Mouse (Mus musculus) left cerebral cortex, postnatal 36 days (tissue): ENCODE measurements around the gene Tmem176a. TPM values are rescaled to one million over a fixed set of nuclear protein-coding genes. Genes with fewer than 3 reads are reported as not detected.
"Not testable (repeated sequence)": the region's sequence is repeated elsewhere in the genome, so short reads cannot be mapped to it uniquely, and the experiment has no call there.

ENCODE experiments used
- DNase-seq, 2 experiments: peaks; one replicate each; pipeline ENCODE4 v3.0.0; 2021 to 2022; ENCODE audit warnings: low spot score in 2 of 2, mixed read lengths in 1 of 2
- intact Hi-C: fragments of 180-260 bp; cut with DNase I; formaldehyde crosslinking; loops from one replicate; pipeline ENCODE4 v1.15.1; 2025
- total RNA-seq, 2 experiments: library from RNA; stranded (reverse); gene quantifications; 2 replicates each; pipeline ENCODE4 v1.2.3; 2021

Gene Tmem176a
- total RNA-seq, 2 experiments from 2014 or later = 29.4 to 31.1 TPM

GRCm38 (mm10) chr6:48838321-48839080 is 2.2 kb upstream of the Tmem176a start:
- no peak for DNase-seq
- intact Hi-C loops = no loop called here

DNA sequence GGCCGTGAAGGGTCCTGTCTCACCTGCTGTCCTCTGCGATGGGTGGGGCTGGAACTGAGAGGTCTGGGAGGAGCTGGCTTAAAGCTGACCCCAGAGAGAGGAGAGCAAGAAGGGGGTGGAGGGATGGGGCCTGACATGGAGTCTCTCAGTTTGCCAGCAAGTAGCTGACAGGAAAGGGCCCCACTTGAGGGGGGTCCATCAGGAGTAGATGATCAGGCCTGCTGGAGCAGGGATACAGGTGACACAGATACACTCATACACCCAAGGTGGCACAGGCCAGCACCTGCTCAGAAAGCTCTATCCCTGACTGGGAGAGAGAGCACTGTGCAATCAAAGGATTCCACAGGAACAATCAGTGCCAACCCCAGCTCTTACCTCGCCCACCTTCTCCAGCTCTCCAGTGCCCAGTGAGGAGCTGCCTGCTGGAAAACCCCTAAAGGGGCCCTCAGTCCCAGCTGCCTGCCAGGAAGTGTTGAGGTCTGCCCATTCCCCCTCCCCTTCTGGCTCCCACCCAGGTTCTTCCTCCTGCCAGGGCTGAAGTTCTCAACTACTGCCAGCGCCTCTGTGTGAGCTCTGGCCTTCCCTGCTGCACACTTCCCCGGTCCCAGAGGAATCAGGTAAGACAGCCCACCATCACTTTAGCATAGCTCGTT is 380 bp downstream of the Tmem176a start, which contains the start of gene Tmem176b:
Gene Tmem176b (minus strand): TSS at position 524 of the 653 bp plus-strand sequence.
- peak; percentile 69 to 75 for DNase-seq
- intact Hi-C loops = no loop called here

GRCm38 (mm10) chr6:48842111-48842842 is 1.6 kb downstream of the Tmem176a start:
- DNase-seq = no peak
- intact Hi-C loops = no loop called here

GRCm38 (mm10) chr6:48845086-48845485 is 4.4 kb downstream of the Tmem176a start:
- DNase-seq = no peak
- intact Hi-C loops = no loop called here

DNA sequence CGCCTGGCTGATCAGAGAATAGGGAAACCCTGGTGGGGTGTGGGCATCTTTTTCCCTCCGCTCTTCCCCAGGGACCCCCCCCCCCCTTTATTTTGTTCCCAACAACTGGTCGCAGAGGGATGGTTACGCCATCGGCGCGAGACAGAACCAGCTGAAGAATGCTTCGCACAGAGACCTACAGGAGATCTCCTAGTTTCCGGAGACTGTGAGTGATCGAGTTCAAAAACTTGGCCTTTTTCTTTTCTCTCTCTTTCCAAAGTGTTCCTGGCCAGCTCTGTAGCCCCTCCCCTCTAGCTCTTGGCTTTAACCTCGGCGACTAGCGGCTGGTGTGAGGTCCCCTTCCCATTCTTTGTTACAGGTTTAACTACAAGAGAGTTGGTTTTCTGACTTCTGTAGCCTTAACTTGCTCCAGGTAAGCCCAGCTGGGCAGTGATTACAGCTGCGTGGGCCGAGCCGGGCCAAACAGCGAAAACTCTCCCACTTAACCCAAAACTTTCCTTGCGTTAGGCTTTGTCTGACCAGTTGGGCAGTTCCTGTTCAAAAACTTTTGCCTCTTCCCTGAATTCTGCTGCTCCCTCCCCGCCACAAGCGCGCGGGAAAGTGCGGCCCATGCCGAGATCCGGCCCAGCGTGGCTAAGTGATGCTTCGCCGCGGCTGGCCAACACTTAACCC is 11.2 kb downstream of the Tmem176a start:
- no peak for DNase-seq
- intact Hi-C loops = no loop called here

- DNase-seq = no peak
- intact Hi-C loops = no loop called here
Observed at GRCm38 (mm10) chr6:48854155-48854554, 13.4 kb downstream of the Tmem176a start.

DNA sequence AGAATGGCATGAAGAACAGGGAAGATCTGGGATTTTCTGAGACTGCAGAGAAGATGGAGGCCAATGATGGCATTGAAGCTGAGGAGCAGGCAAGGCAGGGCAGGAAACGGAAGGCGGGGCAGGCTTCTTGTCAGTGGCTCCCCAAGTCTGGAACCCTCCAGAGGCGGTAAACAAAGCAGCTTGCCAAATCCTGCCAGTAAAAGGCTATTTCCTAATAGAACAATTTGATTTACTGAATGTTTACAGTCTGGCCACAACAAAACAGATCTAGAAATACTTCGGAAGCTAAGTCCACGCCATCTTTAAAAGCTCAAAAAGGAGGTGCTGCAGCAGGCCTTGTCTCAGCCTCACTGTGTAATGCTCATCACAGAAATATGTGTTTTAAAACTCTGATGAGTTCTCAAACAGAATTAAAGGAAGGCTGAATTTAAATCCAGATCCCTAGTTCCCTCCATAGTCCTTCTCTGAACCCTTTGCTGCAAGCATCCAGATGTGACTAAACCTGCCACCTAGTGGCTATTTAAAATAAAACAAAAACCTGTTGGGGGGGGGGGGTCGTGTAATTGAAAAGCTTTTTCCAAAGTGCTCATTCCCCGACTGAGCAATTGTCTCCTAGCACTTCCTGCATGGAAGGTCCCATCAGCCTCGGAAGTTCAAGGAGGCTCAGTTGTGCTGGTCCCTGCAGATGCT is 17.0 kb downstream of the Tmem176a start:
- DNase-seq = no peak
- intact Hi-C loops = loop anchor here (5.0 kb wide), 1 partner anchor 40 kb away; no protein-coding TSS in a partner anchor

GRCm38 (mm10) chr6:48860130-48860815 is 19.6 kb downstream of the Tmem176a start:
- DNase-seq = peak; percentile 15 to 25
- intact Hi-C loops = loop anchor here (5.0 kb wide), 1 partner anchor 97 kb away; no protein-coding TSS in a partner anchor

DNA sequence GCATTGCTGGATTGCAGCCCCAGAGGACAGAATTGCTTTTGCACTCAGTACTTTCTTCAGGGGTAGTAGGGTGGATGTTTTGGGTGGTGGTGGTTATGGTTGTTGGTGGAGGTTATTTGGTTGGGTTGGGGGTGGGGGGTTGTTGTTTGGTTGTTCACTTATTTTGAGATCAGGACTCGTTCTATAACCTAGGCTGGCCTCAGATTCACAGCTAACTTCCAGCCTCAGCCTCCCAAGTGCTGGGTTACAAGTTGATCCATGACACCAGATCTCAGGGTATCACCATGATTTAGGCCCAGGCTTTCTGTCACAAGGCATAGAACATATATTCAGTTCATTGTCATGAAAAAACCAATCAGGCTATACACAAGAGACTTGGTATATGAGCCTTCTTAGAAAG is 20.1 kb downstream of the Tmem176a start:
- intact Hi-C loops = loop anchor here (5.0 kb wide), 1 partner anchor 96 kb away; no protein-coding TSS in a partner anchor

DNA sequence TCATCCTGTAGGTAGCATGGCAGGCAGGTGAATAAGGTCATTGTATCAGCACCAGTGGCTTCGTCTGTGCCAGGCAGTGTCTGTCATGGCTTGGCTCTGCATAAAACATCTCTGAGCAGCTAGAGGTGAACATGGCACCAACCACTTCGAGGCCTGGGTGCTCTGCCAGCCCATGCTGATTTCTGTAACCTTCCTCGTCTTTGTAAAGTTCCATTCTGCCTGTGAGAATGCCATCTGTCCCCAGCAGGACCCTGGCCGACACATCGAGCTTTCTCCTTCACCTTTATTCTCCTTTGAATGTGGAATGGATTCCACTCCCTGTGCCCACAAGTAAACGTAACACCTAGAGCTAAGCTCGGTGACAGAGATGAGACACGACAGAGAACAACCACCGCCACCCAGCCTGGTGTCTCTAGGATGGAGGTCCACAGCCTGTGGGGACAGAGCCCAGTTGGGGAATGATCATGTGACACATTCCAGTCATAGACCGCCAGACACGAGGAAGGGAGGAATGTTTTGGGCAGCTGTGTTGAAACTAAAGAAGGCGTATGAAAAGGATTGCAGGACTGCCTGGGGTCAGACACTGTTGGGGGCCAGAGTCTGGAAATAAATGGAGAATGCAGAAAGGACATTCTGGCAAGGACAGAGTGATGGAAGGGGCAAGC is 21.0 kb downstream of the Tmem176a start:
- intact Hi-C loops = loop anchor here (5.0 kb wide), 1 partner anchor 96 kb away; no protein-coding TSS in a partner anchor
- DNase-seq = no peak

More for the DNA sequence above, 20.1 kb downstream of the Tmem176a start:
- no peak for DNase-seq

GRCm38 (mm10) chr6:48862816-48863215 is 22.1 kb downstream of the Tmem176a start:
- intact Hi-C loops = loop anchor here (5.0 kb wide), 1 partner anchor 94 kb away; no protein-coding TSS in a partner anchor

GRCm38 (mm10) chr6:48863488-48863887 is 22.8 kb downstream of the Tmem176a start:
- no peak for DNase-seq
- intact Hi-C loops = loop anchor here (5.0 kb wide), 1 partner anchor 94 kb away; no protein-coding TSS in a partner anchor

More at GRCm38 (mm10) chr6:48862816-48863215, 22.1 kb downstream of the Tmem176a start:
- DNase-seq = no peak

DNA sequence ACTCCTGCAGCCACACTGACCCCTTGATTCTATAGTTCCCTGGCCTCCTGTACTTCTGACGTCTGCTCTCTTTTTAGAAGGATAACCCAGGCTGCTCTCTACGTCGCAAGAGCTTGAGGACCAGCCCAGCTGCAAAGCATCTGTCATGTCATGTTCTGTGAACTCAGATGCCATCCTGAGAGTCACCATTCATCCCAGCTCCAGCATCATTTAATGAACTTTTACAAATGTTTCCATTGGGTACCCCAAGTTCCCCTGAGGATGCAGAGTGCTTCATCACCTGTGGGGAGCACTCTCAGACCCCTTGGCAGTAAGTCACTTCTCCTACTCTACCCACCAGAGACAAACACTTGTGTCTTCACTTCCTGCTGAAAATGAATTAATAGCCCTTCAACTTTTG is 23.5 kb downstream of the Tmem176a start:
- intact Hi-C loops = loop anchor here (5.0 kb wide), 1 partner anchor 93 kb away; no protein-coding TSS in a partner anchor
- no peak for DNase-seq

DNA sequence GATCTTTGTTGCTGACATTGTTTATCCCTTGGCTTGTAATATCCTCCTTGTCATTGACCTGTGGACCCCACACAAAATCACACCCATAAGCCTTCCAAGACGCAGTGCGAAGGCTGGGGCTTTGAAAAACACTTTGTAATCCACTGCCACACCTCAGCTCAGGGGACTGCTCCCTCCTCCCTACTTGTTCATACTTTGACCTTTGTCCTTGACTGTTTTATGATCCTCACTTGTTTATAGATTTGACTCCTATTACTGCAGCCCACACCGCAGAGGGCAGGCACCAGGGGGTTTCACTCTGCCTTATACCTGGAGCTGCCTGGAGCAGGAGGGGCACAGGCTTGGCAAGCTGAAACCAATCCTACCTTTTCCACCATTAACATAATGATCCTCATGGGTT is 24.0 kb downstream of the Tmem176a start:
- DNase-seq = no peak
- intact Hi-C loops = loop anchor here (5.0 kb wide), 1 partner anchor 93 kb away; no protein-coding TSS in a partner anchor

DNA sequence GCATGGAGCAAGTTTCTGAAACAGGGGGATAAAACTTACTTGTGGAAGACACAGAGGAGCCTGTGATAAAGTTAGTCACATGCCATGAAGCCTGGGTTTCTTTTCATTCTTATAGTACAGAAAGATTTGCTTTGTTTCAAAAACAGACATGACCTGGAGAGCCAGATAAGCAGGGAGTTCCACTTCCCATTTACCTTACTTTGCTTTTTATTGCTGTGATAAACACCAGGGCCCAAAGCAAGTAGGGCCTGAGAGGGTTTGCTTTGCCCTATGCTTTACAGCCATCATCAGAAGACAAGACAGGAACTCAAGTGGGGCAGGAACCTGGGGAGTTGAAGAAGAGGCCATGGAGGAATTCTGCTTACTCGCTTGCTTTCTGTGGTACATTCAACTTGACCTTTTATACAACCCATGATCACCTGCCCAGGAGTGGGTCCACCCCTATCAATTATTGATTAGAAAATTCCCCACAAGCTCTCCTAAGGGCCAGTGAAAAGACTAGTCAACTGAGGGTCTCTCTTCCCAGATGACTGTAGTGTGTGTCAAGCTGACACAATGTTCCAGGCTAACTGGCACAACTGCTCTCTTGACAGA is 24.5 kb downstream of the Tmem176a start:
- intact Hi-C loops = no loop called here
- no peak for DNase-seq

DNA sequence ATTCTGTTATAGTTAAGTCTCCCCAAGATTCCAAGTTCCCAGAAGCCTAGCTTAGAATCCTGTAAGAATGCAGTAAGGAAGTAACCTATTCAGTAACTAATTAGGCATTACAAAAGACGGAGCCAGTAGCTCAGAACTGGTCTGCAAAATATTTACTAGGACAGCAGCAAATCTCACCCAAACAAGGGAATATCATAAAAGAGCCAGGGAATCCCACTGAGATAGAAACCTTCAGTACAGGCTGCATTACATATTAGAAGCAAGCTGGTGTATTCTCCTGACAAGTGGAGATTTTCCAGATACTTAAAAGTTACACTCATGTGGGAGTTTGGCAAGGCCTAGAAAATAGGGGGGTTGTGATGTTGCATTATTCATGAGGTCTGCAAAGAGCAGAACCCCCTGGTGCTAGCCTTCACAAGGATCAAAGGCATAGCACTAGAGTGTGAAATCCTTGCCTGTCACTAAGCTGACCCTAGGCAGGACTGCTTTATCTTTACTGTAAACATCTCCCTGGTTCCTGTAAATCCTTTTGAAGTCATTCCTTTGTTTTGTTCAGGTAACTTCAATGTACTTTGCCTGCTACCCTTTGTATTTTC is 25.7 kb downstream of the Tmem176a start:
- intact Hi-C loops, DNase-seq: not testable (repeated sequence)

GRCm38 (mm10) chr6:48867158-48867557 is 26.4 kb downstream of the Tmem176a start:
- intact Hi-C loops = no loop called here
- no peak for DNase-seq
